Mouse (Mus musculus) erythroblast, embryonic 14.5 days (primary cell): ENCODE results near the gene Atpif1.

Experiments
- GATA1 ChIP-seq: IDR thresholded peaks from 2 replicates; pipeline ENCODE4 v1.6.1; 2012; ENCODE audit warnings: low read length, inconsistent platforms, mixed read lengths
- TAL1 ChIP-seq: IDR thresholded peaks from 3 replicates; pipeline ENCODE4 v1.6.1; 2012; ENCODE audit warnings: low read length, inconsistent platforms, mixed read lengths

- TF ChIP-seq TAL1 (no peak), GATA1 (no peak)
These were observed 21.4 kb downstream of the Atpif1 start for GRCm38 (mm10) chr4:132512080-132512479.
